Mouse (Mus musculus) frontal cortex, postnatal 25 days (tissue): ENCODE measurements around the gene Angptl2.
A peak's percentile ranks its signal among the peaks of the same experiment; 100 is the strongest.

ENCODE experiments used
- DNase-seq, 2 experiments: peaks; one replicate each; pipeline ENCODE4 v3.0.0; 2022; ENCODE audit warnings: low spot score in 2 of 2

Gene Angptl2

GRCm38 (mm10) chr2:33230701-33231100 is 14.8 kb downstream of the Angptl2 start:
- DNase-seq: no peak

DNA sequence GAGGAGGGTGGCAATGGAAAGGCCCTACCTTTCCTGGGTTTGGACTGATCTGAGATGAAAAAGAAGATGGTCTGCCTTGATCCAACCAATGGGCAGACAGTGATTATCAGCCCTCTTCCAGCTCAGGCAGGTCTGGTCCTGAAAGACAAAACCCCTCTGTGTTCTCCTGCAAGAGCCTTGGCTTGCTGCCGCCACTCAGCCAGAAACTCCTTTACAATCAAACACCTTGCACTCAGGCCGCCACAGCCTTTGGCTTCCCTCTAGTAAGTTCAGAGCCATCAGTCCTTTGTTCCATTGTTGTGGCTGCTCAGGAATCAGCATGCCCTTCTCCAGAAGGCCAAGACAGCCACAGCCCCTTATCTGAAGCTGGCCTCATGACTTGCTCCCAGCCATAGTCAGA is 15.9 kb downstream of the Angptl2 start:
- DNase-seq: no peak

GRCm38 (mm10) chr2:33232782-33233570 is 17.1 kb downstream of the Angptl2 start:
- no peak for DNase-seq

- no peak for DNase-seq
These were observed 18.0 kb downstream of the Angptl2 start for GRCm38 (mm10) chr2:33233856-33234255.

DNA sequence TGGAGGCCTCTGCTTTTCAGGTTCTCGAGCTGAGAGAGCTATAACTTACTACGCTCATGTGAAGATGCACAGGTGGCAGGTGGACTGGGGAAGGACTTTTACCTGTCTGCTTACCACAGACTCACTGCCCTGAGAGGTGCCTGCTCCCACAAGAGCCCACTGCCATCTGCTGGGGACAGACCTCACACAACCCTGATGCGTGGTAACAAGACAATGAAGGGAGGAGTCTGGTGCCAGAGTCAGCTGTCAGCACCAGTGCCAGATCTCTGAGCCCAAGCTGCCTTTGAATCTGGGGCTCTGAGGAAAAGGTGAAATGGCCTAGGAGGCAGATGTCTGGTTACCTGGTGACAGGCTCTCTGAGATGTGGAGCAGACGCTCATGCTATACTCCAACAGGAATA is 19.0 kb downstream of the Angptl2 start:
- no peak for DNase-seq

GRCm38 (mm10) chr2:33237581-33237980 is 21.7 kb downstream of the Angptl2 start:
- no peak for DNase-seq

- no peak for DNase-seq
These were observed 29.0 kb downstream of the Angptl2 start for GRCm38 (mm10) chr2:33244880-33245279.

GRCm38 (mm10) chr2:33245350-33245749 is 29.5 kb downstream of the Angptl2 start:
- DNase-seq: no peak

- DNase-seq: no peak
These were observed 31.0 kb downstream of the Angptl2 start for GRCm38 (mm10) chr2:33246841-33247240.

GRCm38 (mm10) chr2:33248549-33248948 is 32.7 kb downstream of the Angptl2 start:
- no peak for DNase-seq

- DNase-seq: no peak
These were observed 34.2 kb downstream of the Angptl2 start for GRCm38 (mm10) chr2:33249922-33250633.

DNA sequence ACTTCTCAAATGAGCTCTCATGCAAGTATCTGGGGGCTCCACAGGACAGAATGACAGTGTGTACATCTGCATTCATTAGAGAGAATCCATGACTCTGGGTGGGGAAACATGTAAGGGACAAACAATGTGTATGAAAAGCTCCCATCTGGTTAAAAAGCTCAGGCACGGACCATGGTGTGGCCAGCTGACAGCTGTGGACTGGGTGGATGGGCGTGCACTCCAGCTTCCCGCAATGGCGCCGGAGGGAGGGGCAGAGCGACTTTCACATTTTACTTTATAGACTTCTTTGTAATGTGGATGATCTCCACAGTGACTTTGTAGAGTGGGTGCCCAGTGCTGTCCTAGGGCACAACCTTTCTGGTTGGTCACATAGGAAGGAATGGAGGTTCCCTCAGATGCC is 36.9 kb downstream of the Angptl2 start:
- DNase-seq: no peak

DNA sequence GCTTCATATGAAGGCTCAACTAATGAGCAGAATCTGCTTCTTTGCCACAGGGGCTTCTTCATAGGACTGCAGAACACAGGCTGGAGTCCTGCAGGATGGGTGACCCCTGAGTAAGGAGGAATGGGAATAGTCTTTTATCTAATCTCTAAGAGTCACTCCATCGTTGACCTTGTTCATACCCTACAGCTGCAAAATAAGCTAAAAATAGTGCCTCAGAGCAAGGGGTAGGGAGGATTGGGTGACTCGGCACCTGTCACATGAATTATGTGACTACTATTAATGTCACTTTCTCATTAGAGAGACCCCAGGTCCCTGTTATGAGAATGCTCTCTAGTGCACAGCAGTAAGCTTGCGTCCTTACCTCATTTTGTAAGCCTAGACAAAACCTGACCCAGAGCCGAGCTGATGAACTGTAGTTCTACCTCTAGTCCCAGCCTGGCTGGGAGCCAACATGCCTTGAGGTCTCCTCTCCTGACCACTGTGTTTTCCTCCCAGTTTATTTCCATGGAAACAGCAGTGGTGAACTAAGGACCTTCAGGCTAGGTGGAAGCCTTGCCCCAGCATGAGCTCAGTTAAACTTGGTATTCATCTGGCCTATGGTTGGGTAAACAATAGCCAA is 37.8 kb downstream of the Angptl2 start:
- no peak for DNase-seq

DNA sequence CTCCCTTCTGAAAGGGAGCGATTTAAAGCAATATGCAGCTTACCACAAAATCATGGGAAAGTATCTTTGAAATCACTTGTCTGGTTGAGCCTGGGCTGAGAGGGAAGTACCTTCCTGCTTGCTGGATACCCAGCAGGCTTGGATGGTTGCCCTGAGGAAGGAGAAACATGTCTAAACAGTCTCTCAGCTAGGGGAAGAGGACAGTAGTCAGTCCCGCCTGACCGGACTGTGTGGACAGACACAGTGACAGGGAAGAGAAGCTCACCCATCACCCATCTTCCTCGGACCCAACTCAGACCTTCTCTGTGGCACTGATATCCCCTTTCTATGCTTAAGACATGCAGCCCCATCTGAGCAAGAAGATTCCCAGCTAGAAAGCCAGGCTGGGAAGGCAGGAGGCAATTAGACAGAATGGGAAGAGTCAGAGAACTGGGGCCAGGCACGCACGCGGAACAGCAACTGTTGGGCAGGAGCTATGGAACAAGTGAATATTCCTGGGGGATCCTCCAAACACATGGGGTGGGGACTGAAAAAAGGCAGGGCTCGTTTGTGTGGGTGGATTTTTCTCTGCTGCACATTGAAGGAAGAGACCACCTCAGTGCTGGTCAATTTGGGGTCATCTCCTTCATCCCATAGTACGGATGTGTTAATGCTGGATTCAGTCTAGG is 38.6 kb downstream of the Angptl2 start:
- DNase-seq: no peak

GRCm38 (mm10) chr2:33256769-33257537 is 41.1 kb downstream of the Angptl2 start:
- no peak for DNase-seq

DNA sequence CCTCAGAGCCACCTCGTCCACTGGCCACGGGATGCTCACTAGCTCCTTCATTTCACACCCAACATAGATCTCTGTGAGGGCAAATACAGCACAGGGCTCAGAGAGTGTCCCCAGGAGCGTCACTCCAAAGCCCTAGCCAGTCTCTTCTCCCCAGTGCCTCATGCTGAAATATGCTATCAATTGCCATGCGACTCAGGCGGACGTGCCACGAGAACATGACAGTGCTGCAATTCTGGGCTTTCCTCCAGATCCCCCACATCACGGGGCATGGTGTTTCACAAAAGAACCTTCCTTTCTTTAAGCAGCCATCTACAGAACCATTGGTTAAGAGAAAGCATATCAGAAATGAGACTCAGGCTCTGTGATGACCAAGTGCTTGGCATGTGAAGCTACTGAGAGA is 44.9 kb downstream of the Angptl2 start:
- DNase-seq: peak in 1 of 2 experiments; percentile 45

- DNase-seq: no peak
These were observed 45.6 kb downstream of the Angptl2 start for GRCm38 (mm10) chr2:33261475-33261874.

DNA sequence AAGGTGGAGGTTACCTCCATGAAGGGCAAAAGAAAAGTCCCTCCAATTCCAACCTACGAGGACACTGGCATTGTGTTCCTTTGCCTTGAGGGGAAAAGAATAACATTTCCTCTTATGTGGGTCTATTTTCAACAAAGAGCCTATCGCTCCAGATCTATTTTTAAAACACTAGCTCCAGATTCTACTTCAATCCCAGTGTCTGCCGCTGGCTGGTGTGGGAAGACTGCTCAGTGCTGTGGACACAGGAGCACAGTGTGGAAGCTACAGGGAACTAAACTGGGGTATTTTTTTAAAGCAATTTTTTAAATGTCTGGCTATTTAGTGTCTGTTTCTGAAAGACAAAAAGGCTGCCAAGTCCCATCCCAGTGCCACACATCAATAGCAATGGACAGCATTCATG is 49.9 kb downstream of the Angptl2 start:
- DNase-seq: no peak

DNA sequence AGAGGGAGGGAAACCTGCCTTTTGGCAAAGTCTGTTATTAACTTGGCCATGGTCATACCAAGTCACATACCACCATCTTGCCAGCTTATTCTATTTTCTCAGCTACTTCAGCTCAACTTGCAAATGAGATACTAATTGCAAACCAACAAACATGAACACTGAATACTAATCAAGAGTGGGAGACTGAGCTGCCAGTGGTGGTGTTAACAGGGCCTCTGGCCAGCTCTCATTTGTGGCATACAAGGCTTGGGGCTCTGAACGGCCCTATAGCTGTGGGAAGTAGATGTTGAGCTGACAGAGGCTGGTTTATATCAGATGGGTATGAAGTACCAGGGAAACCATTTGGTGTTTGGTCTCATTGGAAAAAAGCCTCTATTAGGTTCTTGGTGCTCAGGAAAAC is 51.2 kb downstream of the Angptl2 start:
- DNase-seq: no peak

DNA sequence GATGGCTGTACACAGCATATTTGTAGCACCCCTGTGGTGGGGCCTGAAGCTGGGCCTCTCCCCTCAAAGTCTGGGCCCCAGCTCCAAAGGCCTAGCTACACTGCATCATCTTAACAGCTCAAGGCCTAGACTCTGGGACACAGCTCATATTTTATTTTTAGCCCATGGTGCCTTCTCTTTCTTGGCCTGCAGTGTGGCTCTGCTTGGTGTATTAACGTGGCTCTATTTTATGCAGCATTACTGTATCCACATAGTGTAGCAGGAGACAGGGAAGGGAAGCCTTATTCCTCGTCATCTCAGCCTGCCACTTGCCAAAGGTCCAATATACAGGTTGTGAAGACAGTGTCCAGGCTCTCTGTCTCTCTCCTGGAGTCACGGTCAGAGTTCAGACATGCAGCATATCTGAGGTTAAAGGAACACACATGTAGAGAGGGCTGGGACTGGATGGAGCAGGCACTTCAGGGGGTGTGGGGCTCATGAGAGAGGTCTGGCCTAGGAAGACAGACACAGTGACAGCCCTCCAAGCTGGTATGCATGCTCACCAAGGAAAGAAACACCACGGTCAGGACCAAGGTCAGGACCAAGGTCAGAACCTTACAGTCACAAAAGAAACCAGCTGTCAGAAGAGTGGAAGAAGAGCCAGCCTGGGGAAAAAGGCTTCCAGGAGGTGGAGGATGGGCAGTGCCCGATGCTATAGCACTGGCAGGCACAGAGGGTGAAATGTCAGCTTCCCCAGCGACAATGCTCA is 52.7 kb downstream of the Angptl2 start:
- no peak for DNase-seq

GRCm38 (mm10) chr2:33269132-33269493 is 53.2 kb downstream of the Angptl2 start:
- no peak for DNase-seq
